Mouse (Mus musculus): Measurements from ENCODE around the gene Fam117a. TPM values are rescaled to one million over a fixed set of nuclear protein-coding genes. Genes with fewer than 3 reads are reported as not detected.

The Fam117a gene
- total and polyA plus RNA-seq, 2 experiments from 2014 or later: 1.1 to 6.1 TPM

DNA sequence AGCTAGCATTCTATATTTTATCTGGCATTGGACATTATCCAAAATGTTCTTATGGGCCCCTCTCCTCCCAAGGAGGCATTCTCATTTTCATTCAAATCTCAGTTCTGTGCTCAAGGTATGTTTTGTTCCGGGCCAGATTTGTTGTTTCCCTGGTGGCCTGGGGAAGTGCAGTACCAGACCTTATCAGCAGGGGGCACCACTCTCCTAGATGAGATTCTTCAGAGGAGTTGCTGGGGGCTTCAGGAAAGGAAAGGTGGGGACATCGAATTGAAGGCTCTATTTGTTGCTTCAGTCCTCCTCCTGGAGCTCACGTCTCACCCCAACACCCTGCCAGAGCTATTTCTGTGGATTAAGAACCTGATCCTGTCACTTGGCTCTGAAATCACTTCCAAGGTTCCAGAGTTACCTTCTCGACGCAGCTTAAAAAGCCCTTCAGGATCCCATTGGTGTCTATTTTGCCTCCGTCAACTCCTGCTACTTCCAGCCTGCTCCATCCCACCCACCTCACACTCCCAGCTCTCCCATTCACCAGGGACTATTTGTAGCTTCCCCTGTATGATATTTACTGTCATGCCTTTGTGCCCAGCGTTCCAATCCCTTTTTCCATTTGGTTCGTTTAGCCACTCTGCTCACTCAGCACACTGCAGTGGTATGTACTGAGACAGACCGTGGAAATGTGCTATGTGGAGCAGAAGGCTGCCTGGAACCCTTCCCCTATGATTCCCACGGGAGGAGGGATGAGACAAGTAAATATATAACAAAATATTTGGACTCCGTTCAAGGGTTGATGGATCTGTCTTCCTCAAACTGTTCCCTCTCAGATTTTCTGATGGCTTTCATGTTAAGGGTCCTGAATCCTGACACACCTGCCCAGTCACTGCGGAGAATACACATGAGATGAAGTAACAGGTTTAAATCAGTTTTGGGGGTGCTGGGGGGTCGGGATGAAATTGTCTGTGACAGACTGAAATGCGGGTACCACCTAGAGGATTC is 61.3 kb downstream of the Fam117a start:
- DNase-seq (ENCODE audit: low spot score) (peak; percentile 78), ATAC-seq (ENCODE audit: low FRiP score) (no peak)
- Histone ChIP-seq H3K9me3 (ENCODE audit: low read length) (no peaks in the 10 kb centered on the region), H3K27ac (ENCODE audit: low read depth, low read length) (no peak overlapping the region), H3K36me3 (ENCODE audit: insufficient read depth, low read length) (no peaks in the 10 kb centered on the region), H3K4me1 (ENCODE audit: insufficient read depth, low read length) (0 out of 2 replicates have a peak, but pooled peaks cover 3% of the 10 kb centered on the region), H3K9ac (replicated peaks; ENCODE audit: low read length, poor library complexity, severe bottlenecking) (no peak overlapping the region), H3K4me2 (ENCODE audit: low read depth, low read length, poor library complexity, severe bottlenecking) (no peak overlapping the region), H3K27me3 (ENCODE audit: insufficient read depth, low read length) (no peaks in the 10 kb centered on the region), H3K4me3 (ENCODE audit: low read depth, low read length) (no peak overlapping the region)
- TF ChIP-seq CTCF (IDR thresholded peaks at IDR 0.05): peak; percentile 95
- WGBS: 56% methylated on average over 14 of the region's 14 CpGs

DNA sequence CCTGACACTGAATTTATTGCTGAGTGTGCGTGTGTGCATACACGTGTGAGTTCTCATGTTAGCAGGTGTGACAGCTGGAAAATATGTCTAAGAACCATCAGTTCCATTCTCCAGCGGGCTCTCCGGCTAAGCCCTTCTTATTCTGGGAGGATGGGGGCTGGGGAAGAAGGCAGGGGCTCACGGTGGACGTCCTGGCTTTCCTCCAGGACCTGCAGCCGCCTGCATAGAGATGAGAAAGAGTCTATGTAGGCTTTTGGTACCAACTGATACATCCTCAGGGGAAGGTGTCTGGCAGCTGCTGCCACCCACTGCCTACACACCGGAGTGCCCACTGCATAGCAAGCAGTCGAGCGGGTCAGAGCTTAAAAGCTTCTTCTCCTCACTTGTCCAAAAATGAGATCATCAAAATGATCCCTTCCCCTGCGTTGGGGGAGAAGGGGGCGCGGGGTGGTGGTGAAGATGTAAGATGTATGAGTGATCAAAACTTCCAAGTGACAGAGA is 62.8 kb downstream of the Fam117a start:
- Histone ChIP-seq H3K4me2 (ENCODE audit: low read depth, low read length, poor library complexity, severe bottlenecking) (no peak overlapping the region), H3K4me3 (ENCODE audit: low read depth, low read length) (no peak overlapping the region), H3K9me3 (ENCODE audit: low read length) (no peaks in the 10 kb centered on the region), H3K4me1 (ENCODE audit: insufficient read depth, low read length) (no peaks in the 10 kb centered on the region), H3K27me3 (ENCODE audit: insufficient read depth, low read length) (no peaks in the 10 kb centered on the region), H3K36me3 (ENCODE audit: insufficient read depth, low read length) (no peaks in the 10 kb centered on the region), H3K9ac (replicated peaks; ENCODE audit: low read length, poor library complexity, severe bottlenecking) (no peak overlapping the region), H3K27ac (ENCODE audit: low read depth, low read length) (no peak overlapping the region)
- DNase-seq (ENCODE audit: low spot score): no peak
- 55% methylated on average over 13 of the region's 13 CpGs for WGBS
- TF ChIP-seq CTCF (IDR thresholded peaks at IDR 0.05): no peak
- ATAC-seq (ENCODE audit: low FRiP score): no peak

DNA sequence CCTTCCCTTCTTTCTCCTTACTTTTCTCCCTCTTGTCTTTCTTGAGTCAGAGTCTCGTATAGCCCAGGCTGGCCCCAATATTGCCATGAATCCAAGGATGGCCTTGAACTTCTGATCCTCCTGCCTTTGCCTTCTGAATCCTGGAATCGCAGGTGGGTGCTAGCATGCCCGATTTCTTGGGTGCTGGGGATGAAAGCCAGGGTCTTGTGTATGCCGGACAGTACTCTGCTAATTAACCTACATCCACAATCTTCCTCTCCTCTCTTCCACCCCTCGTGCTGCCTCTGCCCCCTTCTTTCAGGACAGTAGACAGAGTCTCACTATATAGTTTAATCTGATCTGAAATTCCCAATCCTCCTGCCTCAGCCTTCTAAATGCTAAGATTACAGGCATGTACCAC is 64.8 kb downstream of the Fam117a start:
- Histone ChIP-seq H3K27ac (ENCODE audit: low read depth, low read length) (no peak overlapping the region), H3K9me3 (ENCODE audit: low read length) (no peaks in the 10 kb centered on the region), H3K9ac (replicated peaks; ENCODE audit: low read length, poor library complexity, severe bottlenecking) (no peak overlapping the region), H3K4me3 (ENCODE audit: low read depth, low read length) (no peak overlapping the region), H3K4me1 (ENCODE audit: insufficient read depth, low read length) (no peaks in the 10 kb centered on the region), H3K27me3 (ENCODE audit: insufficient read depth, low read length) (no peaks in the 10 kb centered on the region), H3K4me2 (ENCODE audit: low read depth, low read length, poor library complexity, severe bottlenecking) (no peak overlapping the region), H3K36me3 (ENCODE audit: insufficient read depth, low read length) (no peaks in the 10 kb centered on the region)
- no peak for TF ChIP-seq CTCF (IDR thresholded peaks at IDR 0.05)
- no peak for ATAC-seq (ENCODE audit: low FRiP score)
- 83% methylated on average over 5 of the region's 5 CpGs for WGBS
- DNase-seq (ENCODE audit: low spot score): no peak

DNA sequence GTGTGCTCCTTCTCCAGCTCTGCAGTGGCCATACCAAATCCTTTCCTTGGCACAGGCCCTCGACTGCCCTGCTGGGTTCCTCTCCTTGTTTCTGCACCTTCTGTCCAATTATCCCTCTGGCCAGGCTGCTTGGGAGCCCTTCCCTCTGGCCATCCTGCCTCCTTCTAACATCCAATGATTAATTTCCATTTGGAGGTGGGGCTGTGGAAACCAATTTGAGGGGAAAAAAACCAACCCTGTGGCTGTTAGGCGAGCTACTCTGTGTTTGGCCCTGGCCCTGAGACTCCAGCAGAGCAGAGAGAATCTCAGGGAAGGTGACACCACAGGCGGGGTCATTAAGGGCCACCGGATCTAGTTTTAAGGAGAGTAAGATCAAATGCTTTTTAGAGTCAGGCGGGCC is 65.4 kb downstream of the Fam117a start:
- WGBS: 29% methylated on average over 5 of the region's 5 CpGs
- H3K4me1 ChIP-seq (ENCODE audit: insufficient read depth, low read length): no peaks in the 10 kb centered on the region
- no peak overlapping the region for H3K4me3 ChIP-seq (ENCODE audit: low read depth, low read length)
- H3K27me3 ChIP-seq (ENCODE audit: insufficient read depth, low read length): no peaks in the 10 kb centered on the region
- H3K9ac ChIP-seq (replicated peaks; ENCODE audit: low read length, poor library complexity, severe bottlenecking): no peak overlapping the region
- ATAC-seq (ENCODE audit: low FRiP score) (no peak), DNase-seq (ENCODE audit: low spot score) (peak; percentile 79)
- H3K4me2 ChIP-seq (ENCODE audit: low read depth, low read length, poor library complexity, severe bottlenecking): no peak overlapping the region
- H3K27ac ChIP-seq (ENCODE audit: low read depth, low read length): no peak overlapping the region
- no peaks in the 10 kb centered on the region for H3K9me3 ChIP-seq (ENCODE audit: low read length)
- H3K36me3 ChIP-seq (ENCODE audit: insufficient read depth, low read length): no peaks in the 10 kb centered on the region
- TF ChIP-seq CTCF (IDR thresholded peaks at IDR 0.05): no peak

DNA sequence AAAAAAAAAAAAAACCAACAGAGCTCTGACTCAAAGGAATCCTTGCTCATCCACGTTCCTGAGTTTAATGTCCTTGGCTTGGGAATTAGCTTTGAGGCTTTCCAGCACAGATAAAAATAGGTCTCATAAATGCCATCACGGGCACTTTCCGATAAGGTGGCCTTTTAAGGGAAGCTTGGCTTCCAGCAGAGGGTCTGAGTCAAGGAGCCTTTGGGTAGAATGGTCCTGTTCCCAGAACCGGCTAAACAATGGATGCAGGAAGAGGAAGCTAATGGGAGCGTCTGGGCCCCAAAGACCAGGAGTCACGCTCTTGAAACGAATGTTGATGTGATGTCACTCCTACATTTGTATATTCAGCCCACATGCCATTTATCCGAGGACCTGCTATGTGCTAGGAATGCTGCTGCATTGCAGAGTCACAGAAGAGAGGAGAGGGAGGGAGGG is 65.9 kb downstream of the Fam117a start:
- Histone ChIP-seq H3K4me2 (ENCODE audit: low read depth, low read length, poor library complexity, severe bottlenecking) (no peak overlapping the region), H3K9me3 (ENCODE audit: low read length) (no peaks in the 10 kb centered on the region), H3K4me3 (ENCODE audit: low read depth, low read length) (no peak overlapping the region), H3K27me3 (ENCODE audit: insufficient read depth, low read length) (no peaks in the 10 kb centered on the region), H3K27ac (ENCODE audit: low read depth, low read length) (no peak overlapping the region), H3K36me3 (ENCODE audit: insufficient read depth, low read length) (no peaks in the 10 kb centered on the region), H3K4me1 (ENCODE audit: insufficient read depth, low read length) (no peaks in the 10 kb centered on the region), H3K9ac (replicated peaks; ENCODE audit: low read length, poor library complexity, severe bottlenecking) (no peak overlapping the region)
- WGBS: 34% methylated on average over 8 of the region's 8 CpGs
- DNase-seq (ENCODE audit: low spot score) (no peak), ATAC-seq (ENCODE audit: low FRiP score) (no peak)
- no peak for TF ChIP-seq CTCF (IDR thresholded peaks at IDR 0.05)
